Mouse (Mus musculus) limb, embryonic 12.5 days (tissue): Measurements from ENCODE around the gene Fancc. TPM values are rescaled to one million over a fixed set of nuclear protein-coding genes. Genes with fewer than 3 reads are reported as not detected.

ENCODE experiments used
- ATAC-seq: fragments of 200-750 bp; cut with Nextera tagmentation; 2 replicates; pipeline ENCODE4 v1.8.0; 2017; ENCODE audit warnings: low read depth, moderate TSS enrichment; ENCODE audit not compliant: insufficient number of reproducible peaks, insufficient read depth, low FRiP score, low TSS enrichment
- H3K27ac ChIP-seq: fragments of 300-500 bp; sonication (generic); 2 replicates; pipeline ENCODE4 v1.5.1; 2016; ENCODE audit warnings: mild to moderate bottlenecking, moderate library complexity
- H3K27me3 ChIP-seq: fragments of 300-500 bp; sonication (generic); 2 replicates; pipeline ENCODE4 v1.6.1; 2016; ENCODE audit warnings: mild to moderate bottlenecking, moderate library complexity
- H3K36me3 ChIP-seq: fragments of 300-500 bp; sonication (generic); 2 replicates; pipeline ENCODE4 v1.6.1; 2016; ENCODE audit warnings: mild to moderate bottlenecking, moderate library complexity
- H3K4me1 ChIP-seq: fragments of 300-500 bp; sonication (generic); replicated peaks from 2 replicates; pipeline ENCODE4 v1.6.1; 2016
- H3K4me2 ChIP-seq: fragments of 300-500 bp; sonication (generic); 2 replicates; pipeline ENCODE4 v1.6.1; 2016; ENCODE audit warnings: mild to moderate bottlenecking, moderate library complexity
- H3K4me3 ChIP-seq: fragments of 300-500 bp; sonication (generic); replicated peaks from 2 replicates; pipeline ENCODE4 v1.5.1; 2016; ENCODE audit warnings: mild to moderate bottlenecking
- H3K9ac ChIP-seq: fragments of 300-500 bp; sonication (generic); replicated peaks from 2 replicates; pipeline ENCODE4 v1.6.1; 2016; ENCODE audit warnings: mild to moderate bottlenecking, moderate library complexity
- H3K9me3 ChIP-seq: fragments of 300-500 bp; sonication (generic); 2 replicates; pipeline ENCODE4 v1.6.1; 2016; ENCODE audit warnings: mild to moderate bottlenecking, moderate library complexity
- WGBS: fragments of 180-500 bp; shearing (Covaris S2); methylation state at CpG from one replicate; pipeline ENCODE4 v1.1.7; 2016; 5-methylcytosine and 5-hydroxymethylcytosine counted together
- polyA plus RNA-seq: library from polyadenylated mRNA; unstranded; fragments of >200 nt; fragmentation: Nextera tagmentation; extraction: Ambion mirVana; gene quantifications from 2 replicates; pipeline ENCODE4 v1.2.1, GENCODE M21; 2016

The Fancc gene
- polyA plus RNA-seq, 1 experiment from 2014 or later: 28.5 TPM

- 77% methylated on average over 4 of the region's 4 CpGs for WGBS
- peak overlapping the region; percentile 59; the same call in 1 of the 2 replicates for H3K27ac ChIP-seq
These were observed 182.5 kb downstream of the Fancc start for GRCm38 (mm10) chr13:63314608-63314920.

GRCm38 (mm10) chr13:63313748-63314607 is 183.1 kb downstream of the Fancc start:
- Histone ChIP-seq H3K4me2 (no peak overlapping the region), H3K4me1 (peaks cover 32% of the 10 kb centered on the region), H3K27me3 (no peaks in the 10 kb centered on the region), H3K27ac (peak overlapping the region; percentile 59; the same call in 1 of the 2 replicates), H3K9ac (no peak overlapping the region), H3K4me3 (no peak overlapping the region), H3K9me3 (no peaks in the 10 kb centered on the region), H3K36me3 (peaks cover 32% of the 10 kb centered on the region)
- WGBS: 80% methylated on average over 12 of the region's 12 CpGs
- no peak for ATAC-seq

More at GRCm38 (mm10) chr13:63314608-63314920, 182.5 kb downstream of the Fancc start:
- Histone ChIP-seq H3K4me2 (no peak overlapping the region), H3K4me1 (peaks cover 28% of the 10 kb centered on the region), H3K27me3 (no peaks in the 10 kb centered on the region), H3K4me3 (no peak overlapping the region), H3K36me3 (peaks cover 32% of the 10 kb centered on the region), H3K9me3 (no peaks in the 10 kb centered on the region), H3K9ac (no peak overlapping the region)
- ATAC-seq: no peak

- 100% methylated on average over 1 of the region's 1 CpGs for WGBS
- H3K4me1 ChIP-seq: peaks cover 26% of the 10 kb centered on the region
These were observed 183.8 kb downstream of the Fancc start for GRCm38 (mm10) chr13:63313247-63313646.

GRCm38 (mm10) chr13:63311156-63311555 is 185.9 kb downstream of the Fancc start:
- H3K9ac ChIP-seq: no peak overlapping the region
- ATAC-seq: no peak
- no peak overlapping the region for H3K4me2 ChIP-seq
- H3K36me3 ChIP-seq: peaks cover 34% of the 10 kb centered on the region
- WGBS: 78% methylated on average over 2 of the region's 2 CpGs
- H3K4me1 ChIP-seq: peaks cover 21% of the 10 kb centered on the region
- no peak overlapping the region for H3K4me3 ChIP-seq
- no peaks in the 10 kb centered on the region for H3K27me3 ChIP-seq
- H3K27ac ChIP-seq: peak overlapping the region; percentile 53; the same call in 1 of the 2 replicates
- H3K9me3 ChIP-seq: no peaks in the 10 kb centered on the region

More at GRCm38 (mm10) chr13:63313247-63313646, 183.8 kb downstream of the Fancc start:
- no peak overlapping the region for H3K9ac ChIP-seq
- peaks cover 32% of the 10 kb centered on the region for H3K36me3 ChIP-seq
- ATAC-seq: no peak
- no peak overlapping the region for H3K4me2 ChIP-seq
- no peaks in the 10 kb centered on the region for H3K9me3 ChIP-seq
- no peaks in the 10 kb centered on the region for H3K27me3 ChIP-seq
- H3K27ac ChIP-seq: 0 out of 2 replicates have a peak overlapping the region, but pooled peaks have one; percentile 59
- no peak overlapping the region for H3K4me3 ChIP-seq

GRCm38 (mm10) chr13:63309563-63309962 is 187.5 kb downstream of the Fancc start:
- WGBS: 85% methylated on average over 3 of the region's 3 CpGs
- peak overlapping the region; percentile 67; the same call in 1 of the 2 replicates for H3K27ac ChIP-seq
- ATAC-seq: no peak

GRCm38 (mm10) chr13:63306768-63307167 is 190.3 kb downstream of the Fancc start:
- no peak overlapping the region for H3K4me2 ChIP-seq
- peaks cover 53% of the 10 kb centered on the region for H3K36me3 ChIP-seq
- H3K9me3 ChIP-seq: no peaks in the 10 kb centered on the region
- no peak overlapping the region for H3K9ac ChIP-seq
- no peaks in the 10 kb centered on the region for H3K27me3 ChIP-seq
- H3K4me3 ChIP-seq: no peak overlapping the region
- WGBS: 81% methylated on average over 5 of the region's 5 CpGs
- H3K27ac ChIP-seq: no peak overlapping the region
- H3K4me1 ChIP-seq: peaks cover 56% of the 10 kb centered on the region
- no peak for ATAC-seq

More at GRCm38 (mm10) chr13:63309563-63309962, 187.5 kb downstream of the Fancc start:
- Histone ChIP-seq H3K9me3 (no peaks in the 10 kb centered on the region), H3K4me3 (no peak overlapping the region), H3K4me1 (peaks cover 36% of the 10 kb centered on the region), H3K36me3 (peaks cover 40% of the 10 kb centered on the region), H3K27me3 (no peaks in the 10 kb centered on the region), H3K9ac (no peak overlapping the region), H3K4me2 (no peak overlapping the region)

GRCm38 (mm10) chr13:63305160-63306011 is 191.7 kb downstream of the Fancc start:
- Histone ChIP-seq H3K27me3 (no peaks in the 10 kb centered on the region), H3K36me3 (peaks cover 64% of the 10 kb centered on the region), H3K9me3 (no peaks in the 10 kb centered on the region), H3K4me3 (no peak overlapping the region), H3K27ac (peak overlapping the region; percentile 69), H3K4me1 (peaks cover 69% of the 10 kb centered on the region), H3K4me2 (no peak overlapping the region), H3K9ac (0 out of 2 replicates have a peak overlapping the region, but pooled peaks have one; percentile 31)
- ATAC-seq: peak; percentile 17; the same call in 1 of the 2 replicates
- 31% methylated on average over 16 of the region's 16 CpGs for WGBS

GRCm38 (mm10) chr13:63304799-63305159 is 192.3 kb downstream of the Fancc start:
- Histone ChIP-seq H3K36me3 (peaks cover 70% of the 10 kb centered on the region), H3K27me3 (no peaks in the 10 kb centered on the region)

GRCm38 (mm10) chr13:63304124-63304792 is 192.8 kb downstream of the Fancc start:
- no peak for ATAC-seq
- H3K4me2 ChIP-seq: no peak overlapping the region
- WGBS: 71% methylated on average over 6 of the region's 6 CpGs
- H3K36me3 ChIP-seq: peaks cover 75% of the 10 kb centered on the region
- no peak overlapping the region; the same call in 1 of the 2 replicates for H3K27ac ChIP-seq
- peaks cover 70% of the 10 kb centered on the region for H3K4me1 ChIP-seq
- no peak overlapping the region for H3K9ac ChIP-seq
- no peak overlapping the region for H3K4me3 ChIP-seq
- H3K9me3 ChIP-seq: no peaks in the 10 kb centered on the region
- no peaks in the 10 kb centered on the region for H3K27me3 ChIP-seq

More at GRCm38 (mm10) chr13:63304799-63305159, 192.3 kb downstream of the Fancc start:
- 37% methylated on average over 3 of the region's 3 CpGs for WGBS
- H3K4me1 ChIP-seq: peaks cover 74% of the 10 kb centered on the region
- 0 out of 2 replicates have a peak overlapping the region, but pooled peaks have one; percentile 31 for H3K9ac ChIP-seq
- H3K4me3 ChIP-seq: no peak overlapping the region
- H3K27ac ChIP-seq: peak overlapping the region; percentile 69
- ATAC-seq: no peak
- no peak overlapping the region for H3K4me2 ChIP-seq
- H3K9me3 ChIP-seq: no peaks in the 10 kb centered on the region

- Histone ChIP-seq H3K27ac (peak overlapping the region; percentile 85), H3K9me3 (no peaks in the 10 kb centered on the region), H3K4me1 (peaks cover 69% of the 10 kb centered on the region), H3K27me3 (no peaks in the 10 kb centered on the region), H3K9ac (no peak overlapping the region), H3K4me2 (no peak overlapping the region), H3K36me3 (peaks cover 94% of the 10 kb centered on the region), H3K4me3 (no peak overlapping the region)
- ATAC-seq: no peak
- 82% methylated on average over 5 of the region's 5 CpGs for WGBS
These were observed 194.7 kb downstream of the Fancc start for GRCm38 (mm10) chr13:63302381-63302780.
